Mouse (Mus musculus): ENCODE results near the gene Gm42669.

Gm42669 gene

DNA sequence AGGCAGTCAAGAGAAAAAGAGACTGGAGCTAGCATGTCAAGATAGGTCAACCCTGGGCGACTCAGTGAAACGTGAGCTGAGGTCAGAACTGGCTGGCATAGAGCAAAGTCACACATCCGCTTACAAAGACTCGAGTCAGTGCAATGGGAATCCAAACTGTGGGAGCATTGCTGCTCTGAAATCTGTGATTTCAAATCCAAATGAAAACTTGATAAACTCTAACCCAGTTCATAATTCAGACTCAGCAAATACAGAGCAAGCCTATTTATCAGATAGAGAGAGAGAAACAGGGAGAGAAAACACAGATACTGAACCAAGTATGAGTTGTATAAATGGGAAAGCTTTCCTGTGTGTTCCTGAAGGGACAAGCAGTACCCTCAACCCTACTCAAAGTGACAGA is at the start of gene Gm42669:
TSS of gene Gm42669 (plus strand) at position 301 of the 400 bp plus-strand sequence.
- DNase-seq (ENCODE audit: extremely low read depth, insufficient read length, low spot score) = no peak

DNA sequence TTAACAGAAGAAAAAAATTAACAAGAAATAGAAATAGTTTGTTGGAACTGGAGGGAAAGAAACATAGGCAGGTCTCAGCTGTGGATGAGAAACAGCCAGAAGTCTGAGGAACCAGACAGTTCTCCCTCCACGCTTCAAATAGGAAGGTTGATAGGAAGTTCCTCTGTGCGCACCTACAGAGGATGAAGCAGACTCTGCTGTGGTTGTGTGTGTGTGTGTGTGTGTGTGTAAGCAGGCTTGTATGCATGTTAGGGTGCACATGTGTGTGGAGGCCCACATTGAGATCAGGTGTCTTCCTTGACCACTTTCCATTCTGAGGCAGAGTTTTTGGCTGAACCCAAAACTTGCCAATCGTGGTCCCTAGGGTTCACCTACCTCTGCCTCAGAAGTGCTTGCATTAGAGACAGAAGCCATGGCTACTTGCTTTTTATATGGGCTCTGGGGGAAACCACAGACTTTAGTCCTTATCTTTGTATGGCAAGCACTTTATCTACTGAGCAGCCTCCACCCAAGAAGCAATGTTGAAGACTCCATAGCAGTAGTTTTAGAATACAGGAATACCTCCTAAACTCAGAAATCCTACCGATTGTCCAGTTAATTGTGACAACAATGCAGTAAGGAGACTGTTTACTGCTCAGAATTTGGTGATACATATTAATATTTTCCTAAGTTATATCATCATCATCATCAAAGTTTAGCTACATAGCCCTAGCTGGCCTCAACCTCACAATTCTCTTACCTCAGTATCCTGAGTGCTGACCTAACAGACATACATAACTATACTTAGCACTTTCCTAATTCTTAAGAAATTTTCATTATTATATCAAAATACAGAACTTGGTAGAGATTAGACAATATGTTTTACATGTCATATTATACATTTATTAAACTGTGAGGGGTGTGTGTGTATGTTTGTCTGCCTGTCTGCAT is 45.0 kb upstream of the Gm42669 start:
- no peak for DNase-seq (ENCODE audit: extremely low read depth, insufficient read length, low spot score)

DNA sequence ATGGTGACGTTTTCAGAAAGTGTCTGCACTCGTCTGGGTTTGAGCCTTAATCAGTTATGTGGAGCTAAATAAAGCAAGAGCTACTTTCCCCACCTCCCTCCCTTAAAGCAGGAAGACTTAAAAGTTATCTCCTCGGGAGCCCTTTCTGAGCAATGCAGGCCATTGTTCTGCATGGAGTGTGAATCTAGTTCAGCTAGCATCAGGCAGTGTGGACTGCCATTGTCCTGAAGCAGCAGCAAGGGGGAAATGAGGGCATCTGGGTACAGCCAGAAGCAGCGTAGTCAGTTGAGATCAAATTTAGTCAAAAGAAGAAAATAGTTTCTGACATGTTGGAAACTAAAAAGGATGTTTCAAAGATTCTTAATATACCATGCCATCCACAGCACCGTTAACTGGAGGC is 40.9 kb upstream of the Gm42669 start:
- DNase-seq (ENCODE audit: extremely low read depth, insufficient read length, low spot score) = no peak

DNA sequence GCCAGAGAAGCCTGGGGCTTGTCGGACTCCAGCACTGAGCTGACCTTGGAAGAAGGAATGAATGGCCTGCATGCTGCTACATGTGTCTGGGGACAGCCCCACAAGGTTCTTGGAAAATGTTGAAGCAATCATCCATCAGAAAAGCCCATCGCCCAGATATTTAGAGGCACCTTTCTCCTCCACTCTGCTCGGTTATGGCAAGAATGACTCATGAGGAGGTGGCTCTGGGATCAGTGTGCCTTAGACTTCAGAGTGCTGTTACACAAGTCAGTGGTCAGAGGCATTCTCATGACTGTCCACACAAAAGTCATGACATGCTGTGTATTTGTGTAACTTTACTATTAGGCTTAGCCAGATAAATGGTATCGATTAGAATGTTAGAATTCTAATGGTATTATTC is 40.3 kb upstream of the Gm42669 start:
- peak; percentile 24 for DNase-seq (ENCODE audit: extremely low read depth, insufficient read length, low spot score)

DNA sequence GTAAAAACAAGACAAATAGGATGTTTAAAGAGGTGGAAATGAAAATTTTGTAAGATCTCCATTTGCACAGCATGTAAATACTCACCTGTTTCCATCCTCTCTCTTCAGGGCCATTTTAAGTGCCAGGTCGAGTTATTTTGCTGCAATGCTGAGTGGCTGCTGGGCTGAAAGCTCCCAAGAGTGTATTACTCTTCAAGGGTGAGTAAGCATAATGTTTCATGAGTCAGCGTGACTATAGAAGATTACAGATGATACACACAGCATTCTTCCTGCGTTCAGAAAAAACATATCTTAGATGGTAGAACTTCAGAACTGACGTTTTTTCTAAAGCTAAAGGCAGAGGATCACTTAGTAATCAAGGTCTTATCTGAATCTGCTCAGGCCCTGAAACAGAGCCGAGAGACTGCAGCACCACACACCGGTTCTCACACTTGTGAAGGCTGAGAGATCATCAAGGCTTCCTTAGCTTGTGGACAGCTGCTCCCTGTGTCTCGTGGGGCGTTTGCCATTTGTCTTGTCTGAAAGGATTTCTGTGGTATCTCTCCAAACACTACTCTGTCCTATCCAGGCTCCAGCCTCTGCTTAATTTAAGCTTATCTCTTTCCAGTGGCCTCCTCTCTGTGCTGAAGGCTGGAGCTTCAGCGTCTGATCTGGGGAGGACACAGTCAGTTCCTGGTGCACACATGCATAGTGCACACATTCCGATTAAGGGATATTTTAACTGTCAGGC is 36.7 kb upstream of the Gm42669 start:
- peak; percentile 19 for DNase-seq (ENCODE audit: extremely low read depth, insufficient read length, low spot score)

DNA sequence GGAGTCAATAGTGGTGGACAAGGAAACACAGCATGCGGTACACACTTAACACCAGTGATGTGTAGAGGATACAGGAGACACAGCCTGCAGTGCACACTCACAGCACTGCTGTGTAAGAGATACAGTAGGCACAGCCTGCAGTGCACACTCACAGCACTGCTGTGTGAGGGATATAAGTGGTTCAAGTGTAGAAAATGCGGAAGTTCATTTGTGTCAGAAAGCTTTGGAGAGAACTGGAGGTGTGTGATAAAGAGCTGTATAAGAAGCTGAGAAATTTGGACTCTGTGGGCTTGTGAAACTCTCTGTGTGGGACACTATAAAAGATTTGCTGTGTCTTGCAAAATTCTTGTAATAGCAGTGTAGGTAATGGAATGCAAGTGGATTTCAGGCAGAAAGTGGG is 27.2 kb upstream of the Gm42669 start:
- no peak for DNase-seq (ENCODE audit: extremely low read depth, insufficient read length, low spot score)

DNA sequence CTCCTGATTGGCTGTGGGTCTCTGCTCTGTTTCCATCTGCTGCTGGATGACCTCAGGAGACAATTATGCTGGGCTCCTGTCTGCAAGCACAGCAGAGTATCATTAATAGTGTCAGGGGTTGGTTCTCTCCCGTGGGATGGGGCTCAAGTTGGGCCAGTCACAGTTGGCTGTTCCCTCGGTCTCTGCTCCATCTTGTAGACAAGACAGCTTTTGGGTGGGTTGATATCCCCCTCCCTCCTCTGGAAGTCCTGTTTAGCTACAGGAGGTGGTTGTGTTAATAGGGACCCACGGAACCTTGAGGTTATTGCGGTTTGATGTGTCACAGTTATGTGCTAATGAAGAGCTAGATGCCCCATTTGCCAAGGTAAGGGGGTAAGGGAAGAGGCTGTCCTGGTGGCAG is 18.4 kb upstream of the Gm42669 start:
- no peak for DNase-seq (ENCODE audit: extremely low read depth, insufficient read length, low spot score)

DNA sequence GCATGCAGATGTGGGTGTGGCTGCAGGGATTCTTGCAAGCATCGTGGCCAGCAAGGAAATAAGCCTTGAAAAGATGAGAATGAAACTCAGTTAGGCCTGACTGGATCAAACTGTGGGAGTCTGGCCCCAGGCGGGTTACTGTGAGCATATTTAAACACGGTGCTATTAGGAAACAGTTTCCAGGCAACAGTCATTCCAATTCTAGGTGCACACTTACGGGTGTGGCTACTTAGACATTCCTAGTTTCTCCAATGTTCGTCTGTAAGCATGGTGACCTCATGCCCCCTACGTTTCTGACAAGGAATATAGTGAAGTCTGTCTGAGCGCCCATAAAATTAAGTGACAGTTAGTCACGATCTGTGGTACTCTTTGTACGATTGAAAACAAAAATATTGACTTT is 16.4 kb upstream of the Gm42669 start:
- no peak for DNase-seq (ENCODE audit: extremely low read depth, insufficient read length, low spot score)

DNA sequence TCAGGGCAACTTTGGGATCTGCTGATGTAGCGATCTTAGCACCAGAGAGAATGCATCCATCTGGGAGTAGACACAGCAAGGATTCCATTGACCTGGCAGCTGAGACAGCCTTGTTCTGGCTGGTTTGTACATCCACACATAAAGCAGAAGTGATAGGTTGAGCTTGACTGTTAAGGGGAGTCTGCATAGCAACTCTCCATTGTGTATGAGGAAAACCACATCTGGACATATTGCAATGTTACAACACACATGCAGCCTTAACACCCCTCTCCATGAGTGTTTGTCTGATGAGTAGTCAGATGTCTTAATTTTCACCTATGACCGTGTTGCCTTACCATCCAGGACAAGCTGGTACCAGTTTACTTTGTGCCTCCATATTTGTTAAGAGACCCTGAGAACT is 14.9 kb upstream of the Gm42669 start:
- DNase-seq (ENCODE audit: extremely low read depth, insufficient read length, low spot score) = no peak

DNA sequence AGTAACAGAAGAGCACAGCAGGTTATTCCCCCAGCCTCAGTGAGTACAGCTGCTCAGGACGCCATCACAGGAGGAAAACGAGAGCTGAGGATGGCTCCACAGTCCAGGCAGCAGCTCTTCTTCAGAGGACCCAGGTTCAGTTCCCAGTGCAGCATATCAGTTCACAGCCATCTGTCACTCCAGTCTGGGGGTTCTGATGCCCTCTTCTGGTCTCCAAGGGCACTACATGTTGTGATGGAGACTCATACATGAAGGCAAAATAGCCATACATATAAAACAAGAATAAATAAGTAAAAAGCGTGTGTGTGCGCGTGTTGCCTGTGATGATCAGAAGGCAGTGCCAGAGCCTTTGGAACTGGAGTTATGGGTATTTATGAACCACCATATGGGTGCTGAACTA is 12.7 kb upstream of the Gm42669 start:
- no peak for DNase-seq (ENCODE audit: extremely low read depth, insufficient read length, low spot score)

DNA sequence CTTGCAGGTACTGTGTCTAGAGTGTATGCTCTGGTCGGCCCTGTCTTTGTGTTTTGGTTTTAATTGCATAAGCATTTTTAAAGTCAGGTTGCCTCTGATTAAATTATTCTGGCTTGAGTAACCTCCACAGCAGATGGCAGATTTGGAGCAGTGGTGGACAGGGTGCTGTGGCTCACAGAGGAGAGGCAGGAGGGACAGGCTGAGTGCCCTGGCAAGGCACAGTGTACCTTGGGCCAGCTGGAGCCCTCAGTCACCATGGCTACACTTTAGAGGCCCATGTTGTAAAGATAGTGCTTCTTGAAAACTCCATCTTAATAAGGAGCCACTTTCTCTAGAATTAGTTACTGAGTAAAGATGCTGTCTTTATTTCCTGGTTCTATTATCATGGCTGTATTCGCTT is 11.4 kb upstream of the Gm42669 start:
- DNase-seq (ENCODE audit: extremely low read depth, insufficient read length, low spot score) = no peak

DNA sequence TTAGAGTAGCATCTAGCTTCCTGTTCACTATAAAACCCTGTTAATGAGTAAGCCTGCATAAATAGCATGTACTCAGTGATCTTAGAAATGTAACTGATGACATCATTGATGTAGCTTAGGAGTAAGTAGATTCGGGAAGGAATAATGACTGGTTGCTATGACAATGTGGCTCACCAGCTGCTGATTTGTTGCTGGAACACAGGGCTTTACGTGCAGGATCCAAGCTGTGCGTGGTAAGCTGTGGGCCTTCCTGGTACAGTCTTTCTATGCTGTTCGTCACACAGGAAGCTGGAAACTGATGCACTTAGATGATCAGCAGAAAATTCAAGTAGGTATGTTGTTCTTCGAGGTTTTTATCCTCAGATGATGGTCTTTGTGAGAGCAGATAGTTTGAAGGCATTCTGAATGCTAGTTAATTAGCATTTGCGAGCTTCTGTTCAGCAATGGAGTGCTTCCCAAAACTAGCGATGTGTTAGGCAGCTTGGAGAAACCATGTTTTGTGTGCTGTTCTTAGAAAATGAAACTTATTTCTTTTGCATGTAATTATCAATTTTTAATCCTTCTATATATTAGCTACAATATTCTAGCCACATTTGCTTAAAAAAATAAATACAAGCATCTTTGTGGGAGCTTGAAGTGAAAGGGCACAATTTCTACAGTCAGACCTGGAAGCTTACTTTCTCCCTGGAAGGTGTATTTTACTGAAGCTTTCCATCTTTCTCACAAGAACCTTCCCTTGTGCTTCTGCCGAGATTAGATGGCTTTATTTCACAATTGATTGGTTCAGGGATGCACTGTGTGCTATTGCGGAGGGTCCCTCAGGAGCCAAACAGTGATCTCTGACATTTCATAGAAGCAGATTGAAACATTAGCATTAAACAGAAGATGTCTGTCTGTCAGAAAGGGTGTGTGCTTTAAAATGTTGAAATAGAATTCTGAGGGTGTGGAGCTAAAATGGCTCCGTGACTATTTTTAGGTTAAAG is 9.6 kb upstream of the Gm42669 start:
- DNase-seq (ENCODE audit: extremely low read depth, insufficient read length, low spot score) = no peak

DNA sequence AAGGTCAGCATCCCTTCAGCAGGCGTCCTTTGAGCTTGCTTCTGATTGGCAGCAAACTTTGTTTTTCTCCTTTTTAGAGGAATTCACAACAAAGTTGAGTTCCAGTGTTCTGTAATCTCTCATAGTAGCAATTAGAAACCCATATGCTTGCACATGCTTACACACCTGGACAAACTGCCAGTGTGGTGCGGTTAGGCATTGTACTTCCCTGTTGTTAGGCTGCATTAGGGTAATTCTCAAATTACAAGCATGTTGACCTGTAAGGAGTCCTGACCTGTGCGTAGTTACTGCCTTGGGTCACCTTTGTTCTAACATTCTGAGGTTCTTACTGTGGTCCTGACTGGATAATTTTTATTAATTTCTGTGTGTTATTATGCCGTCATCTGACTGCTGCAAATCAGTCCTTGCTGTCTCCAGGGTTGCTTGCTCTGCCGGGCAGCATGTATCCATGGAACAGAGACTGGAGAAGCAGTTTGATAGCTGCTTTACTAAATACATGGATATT is 8.6 kb upstream of the Gm42669 start:
- DNase-seq (ENCODE audit: extremely low read depth, insufficient read length, low spot score) = no peak

DNA sequence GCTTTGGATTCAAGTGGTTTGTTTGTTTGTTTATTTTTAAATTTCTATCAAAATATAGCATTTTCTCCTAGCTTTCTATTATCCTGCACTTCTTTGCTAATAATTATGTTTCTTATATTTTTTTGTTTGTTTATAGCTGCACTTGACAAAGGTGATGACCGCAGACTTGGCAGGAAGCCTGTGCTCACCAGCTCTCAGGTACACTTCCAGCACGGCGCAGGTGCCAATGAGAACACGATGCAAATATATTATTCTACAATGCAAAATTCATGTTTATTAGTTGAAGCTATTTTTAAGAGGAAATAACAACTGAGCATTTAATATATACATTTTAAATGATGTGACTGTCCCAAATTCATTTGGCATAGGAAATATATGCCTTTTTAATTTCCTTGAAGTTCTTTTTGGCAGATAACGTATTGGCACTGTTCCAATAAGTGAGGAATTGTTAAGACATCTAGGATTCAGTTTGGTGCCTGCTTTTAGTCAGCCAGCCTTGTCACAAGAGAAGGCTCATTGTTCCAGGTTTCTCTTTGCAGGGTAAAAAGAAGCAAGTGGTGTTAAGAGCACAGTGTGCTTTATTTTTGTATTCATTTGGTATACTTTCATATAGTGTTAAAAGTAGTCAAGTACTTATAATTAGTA is 7.4 kb upstream of the Gm42669 start:
- no peak for DNase-seq (ENCODE audit: extremely low read depth, insufficient read length, low spot score)

DNA sequence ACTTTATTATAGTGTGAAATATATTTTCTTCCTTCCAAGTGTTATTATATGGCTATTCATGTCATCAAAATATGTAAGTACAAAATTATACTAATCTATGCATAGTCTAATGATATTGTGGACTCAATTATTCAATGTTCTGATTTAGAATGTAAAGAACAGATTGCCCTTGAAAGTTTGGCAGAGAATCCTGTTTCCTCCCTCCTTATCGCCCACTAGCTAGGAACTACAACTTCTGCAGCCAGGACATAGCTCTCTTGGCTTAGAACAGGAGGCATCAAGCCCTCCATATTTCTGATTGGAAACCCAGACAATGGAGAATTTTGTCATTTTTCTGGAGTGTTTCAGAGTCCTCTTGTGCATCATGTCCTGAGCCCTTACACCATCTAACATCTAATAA is 6.7 kb upstream of the Gm42669 start:
- no peak for DNase-seq (ENCODE audit: extremely low read depth, insufficient read length, low spot score)

DNA sequence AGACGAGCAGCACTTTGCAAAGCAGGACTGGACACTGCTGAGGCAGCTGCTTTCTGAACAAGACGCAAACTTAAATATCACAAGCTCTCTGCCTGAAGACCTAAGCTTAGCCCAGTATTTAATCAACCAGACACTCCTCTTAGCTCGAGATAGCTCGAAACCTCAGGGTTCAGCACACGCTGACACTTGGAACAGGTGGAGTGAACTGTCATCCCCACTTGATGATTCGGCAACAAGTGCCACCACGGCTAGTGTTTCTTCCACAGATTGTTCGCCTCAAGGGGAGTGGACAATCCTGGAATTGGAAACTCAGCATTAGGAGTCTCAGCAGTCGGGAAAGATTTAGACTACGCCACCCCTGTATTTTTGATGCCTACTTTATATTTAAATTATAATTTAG is 3.1 kb downstream of the Gm42669 start:
- no peak for DNase-seq (ENCODE audit: extremely low read depth, insufficient read length, low spot score)

DNA sequence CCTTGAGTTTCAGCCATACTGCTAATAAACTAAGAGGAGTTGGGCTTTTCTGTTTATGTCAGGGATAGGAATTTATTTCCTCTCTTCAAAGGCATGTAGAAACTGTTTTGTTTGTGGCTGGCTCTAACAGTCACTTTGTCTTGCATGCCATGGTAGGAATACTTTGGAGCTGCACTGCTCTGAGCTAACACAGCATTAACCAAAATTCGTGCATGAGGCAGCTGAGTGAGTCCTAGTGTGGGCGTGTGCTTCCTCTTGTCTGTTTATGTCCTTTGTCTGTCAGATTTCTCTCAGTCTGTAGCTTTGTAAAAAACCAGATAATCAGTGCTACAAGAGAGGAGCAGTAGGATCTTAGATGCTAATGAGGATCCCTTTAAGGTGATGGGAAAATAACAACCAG is 3.9 kb downstream of the Gm42669 start:
- no peak for DNase-seq (ENCODE audit: extremely low read depth, insufficient read length, low spot score)

DNA sequence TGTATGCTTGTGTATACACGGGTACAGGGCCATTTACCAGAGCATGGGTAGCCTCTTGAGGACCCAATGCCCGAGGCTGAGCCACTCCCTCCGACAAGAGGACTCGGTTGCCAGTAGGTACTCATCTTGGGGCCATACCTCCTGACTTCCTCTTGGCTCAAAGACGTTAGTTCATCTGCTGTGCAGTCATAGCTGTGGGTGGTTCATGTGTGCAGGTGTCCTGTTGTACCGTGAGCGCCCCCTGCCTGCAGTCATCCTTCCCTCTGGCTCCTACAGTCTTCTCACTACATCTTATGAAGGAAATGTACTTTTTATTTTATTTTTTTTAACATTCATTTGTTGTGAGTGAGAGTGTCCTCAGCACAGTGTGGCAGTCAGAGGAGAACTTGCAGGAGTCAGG is 6.2 kb downstream of the Gm42669 start:
- peak; percentile 35 for DNase-seq (ENCODE audit: extremely low read depth, insufficient read length, low spot score)

DNA sequence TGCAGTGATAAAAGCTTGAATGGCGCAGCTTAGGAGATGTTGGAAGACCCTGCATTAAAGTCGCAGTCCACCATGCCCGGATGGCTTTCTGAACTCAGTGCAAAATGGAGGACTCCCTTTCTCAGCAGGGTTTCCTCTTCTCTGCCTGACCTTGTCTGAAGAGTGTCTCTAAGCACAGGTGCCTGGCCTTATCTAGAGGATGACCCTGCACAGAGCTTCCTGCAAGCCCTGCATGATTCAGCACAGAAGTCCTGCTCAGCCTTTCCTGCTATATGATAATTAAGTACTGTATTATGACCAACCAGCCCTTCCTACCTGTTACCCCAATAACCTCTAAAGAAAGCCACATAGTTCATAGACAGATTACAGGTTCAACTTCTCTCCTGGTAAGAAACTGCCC is 8.0 kb downstream of the Gm42669 start:
- no peak for DNase-seq (ENCODE audit: extremely low read depth, insufficient read length, low spot score)

DNA sequence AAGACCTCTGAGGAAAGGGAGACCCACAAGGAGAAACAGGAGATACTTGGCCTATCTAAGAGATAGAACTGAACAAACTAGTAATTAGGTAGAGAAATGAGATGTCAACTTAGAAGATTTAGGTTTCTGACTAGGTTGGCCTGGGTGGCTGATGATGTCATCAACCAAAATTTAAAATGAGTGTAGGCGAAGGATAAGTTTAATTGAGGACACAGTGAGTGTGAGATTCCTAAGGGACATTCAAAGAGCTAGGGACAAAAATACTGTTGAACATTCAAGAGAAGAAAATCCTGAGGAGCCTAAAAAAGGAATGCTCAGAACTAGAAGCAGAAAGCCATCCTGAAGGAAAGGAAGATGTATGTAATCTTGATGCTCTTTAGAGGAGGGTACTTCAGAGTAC is 8.7 kb downstream of the Gm42669 start:
- no peak for DNase-seq (ENCODE audit: extremely low read depth, insufficient read length, low spot score)
